Mouse (Mus musculus) brain, embryonic 14.5 days (tissue): Measurements from ENCODE around the gene Depp1.

Source experiments
- CTCF ChIP-seq: fragments of 200-500 bp; IDR thresholded peaks from 2 replicates; pipeline ENCODE4 v1.5.1; 2012; ENCODE audit warnings: inconsistent platforms, mild to moderate bottlenecking, moderate library complexity, borderline replicate concordance; ENCODE audit not compliant: insufficient read depth, insufficient read length; ENCODE audit errors: extremely low read depth
- POLR2A ChIP-seq: fragments of 200-500 bp; IDR thresholded peaks from 2 replicates; pipeline ENCODE4 v1.6.1; 2012; ENCODE audit warnings: mild to moderate bottlenecking, inconsistent platforms, borderline replicate concordance; ENCODE audit not compliant: poor library complexity, insufficient read depth, insufficient read length, severe bottlenecking; ENCODE audit errors: extremely low read depth

- TF ChIP-seq POLR2A (no peak), CTCF (no peak)
Measured at GRCm38 (mm10) chr6:116671031-116671430, 20.6 kb downstream of the Depp1 start.
